Mouse (Mus musculus) intestine, postnatal 0 days (tissue): ENCODE data around the gene Magi1. TPM values are rescaled to one million over a fixed set of nuclear protein-coding genes. Genes with fewer than 3 reads are reported as not detected.
A peak's percentile ranks its signal among the peaks of the same experiment; 100 is the strongest.

Experiments used
- ATAC-seq: fragments of 200-750 bp; cut with Nextera tagmentation; 2 replicates; pipeline ENCODE4 v1.8.0; 2017; ENCODE audit warnings: mild to moderate bottlenecking, moderate TSS enrichment, moderate library complexity
- H3K27ac ChIP-seq: fragments of 300-500 bp; sonication (generic); 2 replicates; pipeline ENCODE4 v1.5.1; 2014; ENCODE audit warnings: mild to moderate bottlenecking, low read depth, low read length, moderate library complexity
- H3K27me3 ChIP-seq: fragments of 300-500 bp; sonication (generic); replicated peaks from 2 replicates; pipeline ENCODE4 v1.6.1; 2014; ENCODE audit warnings: low read length, mixed read lengths; ENCODE audit not compliant: control insufficient read depth, insufficient read depth
- H3K36me3 ChIP-seq: fragments of 300-500 bp; sonication (generic); 2 replicates; pipeline ENCODE4 v1.6.1; 2014; ENCODE audit warnings: mild to moderate bottlenecking, moderate library complexity; ENCODE audit not compliant: control insufficient read depth, insufficient read depth
- H3K4me1 ChIP-seq: fragments of 300-500 bp; sonication (generic); replicated peaks from 2 replicates; pipeline ENCODE4 v1.6.1; 2014; ENCODE audit warnings: antibody characterized with exemption, low read length, mixed read lengths; ENCODE audit not compliant: control insufficient read depth, insufficient read depth
- H3K4me2 ChIP-seq: fragments of 300-500 bp; sonication (generic); replicated peaks from 2 replicates; pipeline ENCODE4 v1.6.1; 2014; ENCODE audit warnings: low read depth, mild to moderate bottlenecking, moderate library complexity
- H3K4me3 ChIP-seq: fragments of 300-500 bp; sonication (generic); 2 replicates; pipeline ENCODE4 v1.5.1; 2014; ENCODE audit warnings: low read depth, low read length
- H3K9ac ChIP-seq: fragments of 300-500 bp; sonication (generic); 2 replicates; pipeline ENCODE4 v1.6.1; 2014; ENCODE audit warnings: mild to moderate bottlenecking, low read depth, low read length
- H3K9me3 ChIP-seq: fragments of 300-500 bp; sonication (generic); 2 replicates; pipeline ENCODE4 v1.6.1; 2016; ENCODE audit warnings: mixed run types; ENCODE audit not compliant: control insufficient read depth
- CTCF ChIP-seq: sonication (generic); IDR thresholded peaks from 2 replicates; pipeline ENCODE4 v1.5.1; 2016; ENCODE audit warnings: low read depth, mild to moderate bottlenecking, control low read depth, antibody characterized with exemption, moderate library complexity
- WGBS: fragments of 180-500 bp; shearing (Covaris S2); extraction: QIAGEN DNeasy Blood & Tissue Kit; methylation state at CpG from one replicate; pipeline ENCODE4 v1.1.7; 2014; 5-methylcytosine and 5-hydroxymethylcytosine counted together
- polyA plus RNA-seq: library from polyadenylated mRNA; unstranded; fragments of >200 nt; fragmentation: Nextera tagmentation; extraction: Ambion mirVana; gene quantifications from 2 replicates; pipeline ENCODE4 v1.2.1, GENCODE M21; 2015

The Magi1 gene
- polyA plus RNA-seq, 1 experiment from 2014 or later, result 4.2 TPM

DNA sequence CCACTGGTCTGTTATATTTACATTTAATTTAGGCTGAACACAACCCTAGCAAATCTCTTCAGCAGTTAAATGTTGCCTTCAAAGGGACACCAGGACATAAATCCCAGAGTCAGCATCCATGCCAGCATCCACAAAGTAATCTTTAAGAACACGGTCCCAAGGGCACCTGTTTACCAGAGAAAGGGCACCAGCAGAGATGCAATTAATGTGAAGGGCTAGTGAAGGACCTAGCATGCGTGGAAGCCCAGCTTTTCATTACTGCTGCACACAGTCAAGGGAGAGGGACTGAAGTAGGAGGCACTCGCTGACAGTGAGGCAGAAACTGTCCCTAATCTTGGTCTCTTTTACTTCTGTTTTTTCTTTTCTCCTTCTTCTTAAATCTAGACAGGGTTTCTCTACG, 406.4 kb downstream of the Magi1 start:
- ATAC-seq, result no peak
- no peak for TF ChIP-seq CTCF
- no peaks in the 10 kb centered on the region for H3K4me1 ChIP-seq
- no peaks in the 10 kb centered on the region for H3K9me3 ChIP-seq
- no peaks in the 10 kb centered on the region for H3K36me3 ChIP-seq
- WGBS, result 87% methylated on average over 4 of the region's 4 CpGs
- no peak overlapping the region for H3K9ac ChIP-seq
- no peaks in the 10 kb centered on the region for H3K27me3 ChIP-seq
- no peak overlapping the region for H3K27ac ChIP-seq
- no peak overlapping the region for H3K4me2 ChIP-seq
- H3K4me3 ChIP-seq, result no peak overlapping the region

GRCm38 (mm10) chr6:93874936-93875335, 408.8 kb downstream of the Magi1 start:
- TF ChIP-seq CTCF, result no peak
- ATAC-seq, result no peak
- Histone ChIP-seq H3K9me3 (no peaks in the 10 kb centered on the region), H3K27ac (no peak overlapping the region), H3K36me3 (no peaks in the 10 kb centered on the region), H3K4me1 (no peaks in the 10 kb centered on the region), H3K27me3 (no peaks in the 10 kb centered on the region), H3K4me3 (no peak overlapping the region), H3K9ac (no peak overlapping the region), H3K4me2 (no peak overlapping the region)
- 96% methylated on average over 2 of the region's 2 CpGs for whole genome bisulfite sequencing

GRCm38 (mm10) chr6:93874376-93874775, 409.3 kb downstream of the Magi1 start:
- WGBS, result 85% methylated on average over 2 of the region's 2 CpGs
- TF ChIP-seq CTCF, result no peak
- no peak overlapping the region for H3K27ac ChIP-seq
- H3K36me3 ChIP-seq, result no peaks in the 10 kb centered on the region
- H3K4me1 ChIP-seq, result no peaks in the 10 kb centered on the region
- no peak for ATAC-seq
- H3K4me3 ChIP-seq, result no peak overlapping the region
- no peaks in the 10 kb centered on the region for H3K9me3 ChIP-seq
- H3K9ac ChIP-seq, result no peak overlapping the region
- no peaks in the 10 kb centered on the region for H3K27me3 ChIP-seq
- H3K4me2 ChIP-seq, result no peak overlapping the region

DNA sequence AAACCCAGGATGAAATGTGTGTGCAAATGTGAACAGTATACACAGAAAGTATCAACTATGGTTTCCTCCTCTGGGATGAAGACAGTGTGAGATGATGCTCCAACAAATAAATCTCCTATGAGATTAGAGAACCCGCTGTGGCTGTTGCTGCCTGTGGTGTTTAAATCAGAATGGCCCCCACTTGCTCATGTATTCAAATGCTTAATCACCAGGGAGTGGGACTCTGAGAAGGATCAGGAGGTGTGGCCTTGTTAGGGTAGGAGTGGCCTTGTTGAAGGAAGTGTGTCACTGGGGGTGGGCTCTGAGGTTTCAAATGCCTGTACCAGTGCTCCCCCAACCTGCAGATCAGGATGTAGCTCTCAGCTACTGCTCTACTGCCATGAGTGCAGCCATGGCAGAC, 410.2 kb downstream of the Magi1 start:
- no peak for TF ChIP-seq CTCF
- no peak overlapping the region for H3K4me2 ChIP-seq
- no peaks in the 10 kb centered on the region for H3K4me1 ChIP-seq
- H3K27me3 ChIP-seq, result no peaks in the 10 kb centered on the region
- no peaks in the 10 kb centered on the region for H3K36me3 ChIP-seq
- H3K9me3 ChIP-seq, result no peaks in the 10 kb centered on the region
- H3K4me3 ChIP-seq, result no peak overlapping the region
- 64% methylated on average over 1 of the region's 1 CpGs for WGBS
- H3K27ac ChIP-seq, result no peak overlapping the region
- no peak for ATAC-seq
- no peak overlapping the region for H3K9ac ChIP-seq

DNA sequence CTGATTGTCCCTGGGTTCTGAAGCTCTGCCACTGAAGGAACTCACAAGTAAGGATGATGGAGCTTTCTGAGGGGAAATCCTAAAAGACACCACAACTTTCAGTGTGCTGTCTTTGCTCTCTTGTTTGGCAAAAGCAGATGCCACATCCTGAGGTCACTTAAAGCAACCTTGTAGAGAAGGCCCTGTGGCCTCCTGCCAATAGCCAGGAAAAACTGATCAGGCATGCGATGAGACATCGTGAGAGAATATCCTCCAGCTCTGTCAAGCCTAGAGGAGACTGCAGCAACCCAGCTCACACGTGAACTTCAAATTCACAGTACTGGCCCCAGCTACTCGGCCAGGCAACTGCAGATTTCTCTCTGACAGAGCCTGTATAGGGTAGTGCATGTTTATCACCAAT, 412.2 kb downstream of the Magi1 start:
- Histone ChIP-seq H3K27ac (no peak overlapping the region), H3K9ac (no peak overlapping the region), H3K27me3 (no peaks in the 10 kb centered on the region), H3K36me3 (no peaks in the 10 kb centered on the region), H3K4me1 (no peaks in the 10 kb centered on the region), H3K4me2 (no peak overlapping the region), H3K9me3 (no peaks in the 10 kb centered on the region), H3K4me3 (no peak overlapping the region)
- 76% methylated on average over 4 of the region's 4 CpGs for WGBS
- no peak for ATAC-seq
- TF ChIP-seq CTCF, result no peak

- WGBS, result 35% methylated on average over 5 of the region's 5 CpGs
- Histone ChIP-seq H3K4me1 (no peaks in the 10 kb centered on the region), H3K27ac (no peak overlapping the region), H3K36me3 (no peaks in the 10 kb centered on the region), H3K9me3 (no peaks in the 10 kb centered on the region), H3K27me3 (no peaks in the 10 kb centered on the region), H3K4me3 (no peak overlapping the region), H3K4me2 (no peak overlapping the region), H3K9ac (no peak overlapping the region)
- no peak for TF ChIP-seq CTCF
- peak; percentile 41; the same call in 1 of the 2 replicates for ATAC-seq
Observed at GRCm38 (mm10) chr6:93870023-93870422, 413.7 kb downstream of the Magi1 start.

DNA sequence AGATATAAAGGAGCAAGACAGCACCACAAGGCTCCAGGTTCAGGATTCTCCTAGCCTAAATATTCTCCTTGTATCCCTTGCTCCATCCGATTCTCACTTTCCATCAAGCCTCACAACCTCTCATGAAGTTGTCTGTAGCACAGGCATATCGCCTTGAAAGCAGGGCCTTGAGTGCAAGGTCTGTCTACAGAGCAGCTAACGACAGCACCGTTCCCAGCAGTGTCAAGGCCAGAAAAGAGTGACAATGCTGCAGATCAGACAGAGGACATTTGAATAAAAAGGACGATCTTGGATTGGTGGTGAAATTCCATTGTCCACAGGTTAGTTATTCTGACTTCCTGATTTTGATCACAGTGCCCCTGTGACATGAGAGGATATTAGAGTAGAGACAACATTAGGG, 421.5 kb downstream of the Magi1 start:
- no peak for ATAC-seq

More for the DNA sequence above, 421.5 kb downstream of the Magi1 start:
- H3K36me3 ChIP-seq, result no peaks in the 10 kb centered on the region
- H3K27me3 ChIP-seq, result no peaks in the 10 kb centered on the region
- no peak overlapping the region for H3K9ac ChIP-seq
- H3K4me2 ChIP-seq, result no peak overlapping the region
- H3K27ac ChIP-seq, result no peak overlapping the region
- TF ChIP-seq CTCF, result no peak
- H3K4me3 ChIP-seq, result no peak overlapping the region
- no peaks in the 10 kb centered on the region for H3K4me1 ChIP-seq
- no peaks in the 10 kb centered on the region for H3K9me3 ChIP-seq
- WGBS, result 89% methylated on average over 5 of the region's 5 CpGs
